Mouse (Mus musculus) splenic B cell, adult 2 months (primary cell): ENCODE results near the gene Cox6b1.

Experiments used
- DNase-seq: peaks from one replicate; pipeline ENCODE4 v3.0.0-alpha.2; 2011; ENCODE audit warnings: low read depth, low spot score
- H3K27me3 ChIP-seq: 2 replicates; pipeline ENCODE4 v1.6.1; 2012; ENCODE audit warnings: mild to moderate bottlenecking, low read length, moderate library complexity, mixed read lengths; ENCODE audit not compliant: control insufficient read depth, poor library complexity, insufficient read depth, severe bottlenecking
- H3K36me3 ChIP-seq: 2 replicates; pipeline ENCODE4 v1.6.1; 2012; ENCODE audit warnings: mild to moderate bottlenecking, low read length, moderate library complexity, mixed read lengths; ENCODE audit not compliant: control insufficient read depth, poor library complexity, insufficient read depth, severe bottlenecking

The Cox6b1 gene

DNA sequence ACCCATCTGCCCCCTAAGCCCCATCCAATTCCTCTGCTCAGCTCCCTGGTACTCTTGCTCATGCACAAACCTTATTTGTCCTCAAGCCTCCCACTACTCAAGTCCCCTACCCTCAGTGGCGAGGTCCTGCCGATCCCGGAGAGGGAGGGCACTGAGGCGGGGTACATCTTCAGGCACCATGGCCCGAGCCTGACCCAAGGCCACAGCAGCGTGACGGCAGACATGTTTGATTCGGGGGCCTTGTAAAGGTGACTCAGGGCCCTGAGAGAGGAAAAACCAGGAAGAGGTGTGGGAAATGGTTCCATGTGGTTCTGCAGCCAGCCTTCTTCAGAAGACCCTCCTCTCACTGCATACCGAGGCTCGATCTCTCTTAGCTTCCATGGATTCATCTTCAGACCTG is 41.6 kb downstream of the Cox6b1 start:
- DNase-seq, result no peak
- peaks cover 12% of the 10 kb centered on the region for H3K36me3 ChIP-seq
- no peaks in the 10 kb centered on the region for H3K27me3 ChIP-seq

DNA sequence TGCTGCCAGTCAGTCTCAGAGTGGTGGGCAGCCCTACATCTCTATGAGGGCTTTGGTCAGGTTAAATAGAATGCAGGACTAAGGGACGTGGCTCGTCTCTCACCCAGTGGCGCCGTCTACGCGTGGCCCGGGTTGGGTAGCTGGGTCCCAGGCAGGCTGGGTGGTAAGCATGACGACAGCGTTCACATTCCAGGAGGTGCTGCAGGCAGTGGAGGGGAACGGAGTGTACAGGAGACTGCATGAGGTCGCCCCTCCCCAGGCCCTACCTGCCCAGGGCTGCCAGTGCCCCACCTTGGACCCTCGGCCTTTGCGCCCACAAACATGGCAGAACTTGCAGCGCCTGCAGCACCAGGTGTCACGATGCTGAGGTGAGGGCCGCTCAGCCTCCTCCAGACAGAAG is 44.4 kb downstream of the Cox6b1 start:
- Histone ChIP-seq H3K36me3 (peaks cover 17% of the 10 kb centered on the region), H3K27me3 (no peaks in the 10 kb centered on the region)
- no peak for DNase-seq

GRCm38 (mm10) chr7:30579950-30580349 is 46.0 kb downstream of the Cox6b1 start:
- DNase-seq, result no peak
- Histone ChIP-seq H3K27me3 (no peaks in the 10 kb centered on the region), H3K36me3 (peaks cover 21% of the 10 kb centered on the region)

GRCm38 (mm10) chr7:30572969-30573368 is 53.0 kb downstream of the Cox6b1 start:
- peaks cover 31% of the 10 kb centered on the region for H3K36me3 ChIP-seq
- no peaks in the 10 kb centered on the region for H3K27me3 ChIP-seq
- DNase-seq, result no peak

GRCm38 (mm10) chr7:30572389-30572788 is 53.6 kb downstream of the Cox6b1 start:
- DNase-seq, result no peak
- H3K36me3 ChIP-seq, result peaks cover 31% of the 10 kb centered on the region
- no peaks in the 10 kb centered on the region for H3K27me3 ChIP-seq

DNA sequence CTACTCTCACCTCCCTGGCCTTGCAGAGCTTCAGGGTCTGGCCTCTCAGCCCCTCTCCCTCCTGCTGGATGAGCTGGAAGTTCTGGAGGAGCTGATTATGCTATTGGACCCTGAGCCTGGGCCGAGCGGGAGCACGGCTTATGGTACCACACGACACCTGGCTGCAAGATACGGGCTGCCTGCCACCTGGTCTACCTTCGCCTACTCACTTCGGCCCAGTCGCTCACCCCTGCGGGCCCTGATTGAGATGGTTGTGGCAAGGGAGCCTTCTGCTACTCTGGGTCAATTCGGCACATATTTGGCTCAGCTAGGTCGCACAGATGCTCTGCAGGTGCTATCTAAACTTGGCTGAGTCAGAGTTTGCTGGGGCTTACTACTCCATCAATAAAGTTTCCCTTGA is 58.4 kb downstream of the Cox6b1 start:
- Histone ChIP-seq H3K36me3 (peaks cover 22% of the 10 kb centered on the region), H3K27me3 (no peaks in the 10 kb centered on the region)
- DNase-seq, result no peak
